Mouse (Mus musculus) megakaryocyte, embryonic 14.5 days (primary cell): ENCODE data around the gene Tubgcp2.

Source experiments
- FLI1 ChIP-seq: IDR thresholded peaks from 2 replicates; pipeline ENCODE4 v1.6.1; 2012; ENCODE audit warnings: low read length, inconsistent platforms, mixed read lengths
- GATA1 ChIP-seq: IDR thresholded peaks from 3 replicates; pipeline ENCODE4 v1.6.1; 2012; ENCODE audit warnings: mixed read lengths, low read length, inconsistent platforms, borderline replicate concordance

- no peak for TF ChIP-seq GATA1
- no peak for TF ChIP-seq FLI1
These were observed 30.9 kb upstream of the Tubgcp2 start for GRCm38 (mm10) chr7:140067397-140067796.
